Mouse (Mus musculus) adrenal gland, adult 8-10 months (tissue): ENCODE measurements around the gene Slc25a38. TPM values are rescaled to one million over a fixed set of nuclear protein-coding genes. Genes with fewer than 3 reads are reported as not detected.

Experiments used
- DNase-seq: peaks from one replicate; pipeline ENCODE4 v3.0.0; 2022
- total RNA-seq, 4 experiments: library from RNA; stranded (reverse); gene quantifications; 2 replicates each; pipeline ENCODE4 v1.2.4; 2022

The Slc25a38 gene
- total RNA-seq, 4 experiments from 2014 or later: 30.0 to 35.8 (median 30.9) TPM

DNA sequence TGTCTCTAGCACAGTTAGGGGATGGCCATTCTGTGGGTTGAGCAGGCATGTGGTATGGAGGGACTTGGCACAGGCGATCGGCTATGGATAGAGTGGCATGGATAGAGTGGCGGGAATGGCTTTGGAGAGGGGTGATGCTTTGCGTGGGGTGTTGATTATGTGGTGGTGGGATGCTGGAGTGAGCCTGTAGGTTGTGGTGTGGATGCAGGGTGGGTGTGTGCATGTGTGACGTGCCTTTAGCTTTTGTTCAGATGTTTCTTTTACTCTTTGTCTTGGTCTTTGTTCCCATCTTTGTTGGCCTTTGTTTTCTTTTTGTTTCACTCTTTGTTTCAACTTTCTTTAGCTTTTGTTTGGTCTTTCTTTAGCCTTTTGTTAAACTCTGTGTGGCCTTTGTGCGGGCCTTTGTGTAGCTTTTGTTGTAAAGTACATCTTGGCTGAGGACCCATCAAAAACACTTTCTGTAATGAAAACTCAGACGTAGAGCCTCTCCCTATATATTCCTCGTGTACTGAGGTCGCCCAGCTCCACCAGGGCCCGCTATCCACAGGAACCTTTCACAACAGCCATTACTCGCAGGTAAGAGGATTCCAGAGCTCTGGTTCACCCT, 39.2 kb downstream of the Slc25a38 start, which contains the start of gene Mobp:
TSS of gene Mobp (plus strand) at position 486 of the 607 bp plus-strand sequence.
- no peak for DNase-seq

DNA sequence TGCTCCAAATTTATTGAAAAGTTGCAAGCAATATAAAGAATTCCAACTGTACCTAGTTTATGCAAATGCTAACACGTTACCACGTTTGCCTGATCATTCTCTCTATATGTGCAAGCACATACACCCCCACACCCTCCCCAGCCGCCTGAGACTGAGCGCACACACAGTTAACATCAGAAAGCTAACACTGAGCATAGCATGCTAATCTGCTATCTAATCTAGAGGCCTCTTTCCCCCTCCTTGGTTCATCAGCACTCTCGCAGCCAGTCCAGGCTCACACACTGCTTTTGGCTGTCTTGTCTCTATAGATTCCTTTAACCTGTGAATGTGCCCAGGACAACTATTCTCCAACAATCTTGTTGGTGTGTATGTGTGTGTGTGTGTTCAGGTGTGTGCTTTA, 41.0 kb downstream of the Slc25a38 start:
- no peak for DNase-seq

GRCm38 (mm10) chr9:120151906-120152399, 41.8 kb downstream of the Slc25a38 start:
- DNase-seq: no peak

GRCm38 (mm10) chr9:120158047-120158446, 47.9 kb downstream of the Slc25a38 start:
- DNase-seq: no peak

DNA sequence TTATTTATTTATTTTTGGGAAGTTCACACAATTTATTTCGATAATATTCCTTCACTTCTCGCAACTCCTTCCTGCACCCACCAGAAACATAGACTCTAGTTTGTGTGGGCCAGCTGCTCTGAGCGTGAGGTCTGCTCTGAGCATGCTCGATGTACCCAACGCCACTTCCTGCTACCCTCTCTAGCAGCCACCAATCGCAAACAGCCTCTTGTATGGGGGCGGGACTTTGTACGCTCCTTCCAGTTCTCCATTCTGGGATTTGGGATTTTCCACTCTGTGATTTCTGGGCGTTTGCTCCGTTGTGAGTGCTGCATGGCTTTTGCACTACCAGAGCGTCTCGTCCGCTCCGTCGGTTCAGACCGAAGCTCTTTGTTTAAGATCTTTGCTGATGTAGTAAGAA, 53.7 kb downstream of the Slc25a38 start:
- DNase-seq: no peak

GRCm38 (mm10) chr9:120167826-120168225, 57.7 kb downstream of the Slc25a38 start:
- no peak for DNase-seq

DNA sequence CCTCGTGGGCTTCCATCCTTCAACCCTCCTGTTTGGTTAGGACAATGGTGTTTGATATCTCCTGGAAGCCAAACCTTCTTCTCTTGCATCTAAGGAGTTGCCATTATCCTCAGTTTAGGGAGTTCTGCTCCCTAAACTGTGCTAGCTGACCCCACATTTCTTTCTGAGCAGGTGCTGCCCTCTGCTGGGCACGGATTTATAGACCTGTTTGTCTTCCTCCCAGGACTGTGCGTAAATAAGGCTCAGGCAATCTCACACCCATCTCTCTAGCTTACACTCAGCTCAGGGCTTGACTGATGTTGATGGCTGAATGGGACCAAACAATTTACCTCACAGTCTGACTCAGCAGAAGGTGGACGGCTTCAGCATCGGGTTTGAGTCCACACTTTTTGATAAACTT, 61.1 kb downstream of the Slc25a38 start:
- DNase-seq: peak; percentile 22

Other genes starting within 250 kb of the Slc25a38 start
- 10 to 100 TPM; 44.9 to 69.9 (median 57.6) TPM for gene Wdr48, start 215.5 kb upstream of the Slc25a38 start, total RNA-seq
- gene Gorasp1, start 172.8 kb upstream of the Slc25a38 start, total RNA-seq: 10 to 100 TPM; 31.7 to 45.8 (median 42.3) TPM
- under 1 TPM; 0.09 to 0.43 (median 0.28) TPM for gene Ttc21a, start 172.8 kb upstream of the Slc25a38 start, total RNA-seq
- 10 to 100 TPM in 3 of 4 experiments, 1 to 10 TPM in 1; 7.7 to 69.5 (median 16.0) TPM for gene Csrnp1, start 125.7 kb upstream of the Slc25a38 start, total RNA-seq
- under 1 TPM; 0.06 to 0.16 (median 0.10) TPM for gene Xirp1, start 86.8 kb upstream of the Slc25a38 start, total RNA-seq
- gene Cx3cr1, start 40.5 kb upstream of the Slc25a38 start, total RNA-seq: 10 to 100 TPM in 2 of 4 experiments, 1 to 10 TPM in 2; 5.7 to 18.2 (median 12.4) TPM
- gene Ccr8, start 18.3 kb upstream of the Slc25a38 start, total RNA-seq: not detected
- 100 to 1,000 TPM; 670 to 850 (median 733) TPM for gene Rpsa, start 17.3 kb downstream of the Slc25a38 start, total RNA-seq
- gene Mobp, start 39.3 kb downstream of the Slc25a38 start, total RNA-seq: under 1 TPM; 0.23 to 0.59 (median 0.37) TPM
- gene Myrip, start 191.1 kb downstream of the Slc25a38 start, total RNA-seq: 10 to 100 TPM in 1 of 4 experiments, 1 to 10 TPM in 3; 5.5 to 10.8 (median 7.0) TPM